Mouse (Mus musculus): ENCODE data around the gene Kcnc4. TPM values are rescaled to one million over a fixed set of nuclear protein-coding genes. Genes with fewer than 3 reads are reported as not detected.

The Kcnc4 gene
- total and polyA plus RNA-seq, 2 experiments from 2014 or later, result 16.6 to 42.6 TPM

- Histone ChIP-seq H3K4me3 (ENCODE audit: low read length) (no peak overlapping the region), H3K27ac (no peak overlapping the region), H3K36me3 (ENCODE audit: insufficient read depth, low read length) (no peaks in the 10 kb centered on the region; the same call in 1 of the 2 replicates), H3K4me1 (ENCODE audit: insufficient read depth, low read length) (peaks cover 33% of the 10 kb centered on the region), H3K27me3 (ENCODE audit: insufficient read depth, low read length) (no peaks in the 10 kb centered on the region), H3K9me3 (ENCODE audit: low read length) (no peaks in the 10 kb centered on the region), H3K9ac (replicated peaks; ENCODE audit: low read length) (no peak overlapping the region), H3K4me2 (ENCODE audit: low read depth, low read length) (no peak overlapping the region)
- TF ChIP-seq CTCF (IDR thresholded peaks at IDR 0.05; ENCODE audit: low read depth), result no peak
- ATAC-seq (no peak), DNase-seq (ENCODE audit: low spot score) (no peak)
- WGBS, result 43% methylated on average over 2 of the region's 2 CpGs
Measured at GRCm38 (mm10) chr3:107503716-107504115, 44.4 kb upstream of the Kcnc4 start.

- DNase-seq (ENCODE audit: low spot score) (peak; percentile 85), ATAC-seq (peak; percentile 63)
- Histone ChIP-seq H3K4me3 (ENCODE audit: low read length) (no peak overlapping the region), H3K9me3 (ENCODE audit: low read length) (no peaks in the 10 kb centered on the region), H3K4me2 (ENCODE audit: low read depth, low read length) (no peak overlapping the region), H3K27me3 (ENCODE audit: insufficient read depth, low read length) (no peaks in the 10 kb centered on the region), H3K9ac (replicated peaks; ENCODE audit: low read length) (no peak overlapping the region), H3K27ac (peak overlapping the region; percentile 27; the same call in 1 of the 2 replicates), H3K36me3 (ENCODE audit: insufficient read depth, low read length) (no peaks in the 10 kb centered on the region; the same call in 1 of the 2 replicates), H3K4me1 (ENCODE audit: insufficient read depth, low read length) (peaks cover 35% of the 10 kb centered on the region)
- WGBS, result 21% methylated on average over 7 of the region's 7 CpGs
- TF ChIP-seq CTCF (IDR thresholded peaks at IDR 0.05; ENCODE audit: low read depth), result no peak
Measured at GRCm38 (mm10) chr3:107501702-107502151, 42.4 kb upstream of the Kcnc4 start.

- Histone ChIP-seq H3K27ac (no peak overlapping the region), H3K9ac (replicated peaks; ENCODE audit: low read length) (no peak overlapping the region), H3K4me3 (ENCODE audit: low read length) (no peak overlapping the region), H3K27me3 (ENCODE audit: insufficient read depth, low read length) (no peaks in the 10 kb centered on the region), H3K4me2 (ENCODE audit: low read depth, low read length) (no peak overlapping the region), H3K9me3 (ENCODE audit: low read length) (no peaks in the 10 kb centered on the region), H3K36me3 (ENCODE audit: insufficient read depth, low read length) (no peaks in the 10 kb centered on the region; the same call in 1 of the 2 replicates), H3K4me1 (ENCODE audit: insufficient read depth, low read length) (peaks cover 29% of the 10 kb centered on the region)
- no peak for DNase-seq (ENCODE audit: low spot score)
- ATAC-seq, result no peak
- 88% methylated on average over 11 of the region's 11 CpGs for WGBS
- no peak for TF ChIP-seq CTCF (IDR thresholded peaks at IDR 0.05; ENCODE audit: low read depth)
Measured at GRCm38 (mm10) chr3:107500301-107500700, 40.9 kb upstream of the Kcnc4 start.

- Histone ChIP-seq H3K4me3 (ENCODE audit: low read length) (no peak overlapping the region), H3K4me2 (ENCODE audit: low read depth, low read length) (no peak overlapping the region), H3K27ac (no peak overlapping the region), H3K9ac (replicated peaks; ENCODE audit: low read length) (no peak overlapping the region), H3K36me3 (ENCODE audit: insufficient read depth, low read length) (peaks cover 8% of the 10 kb centered on the region; the same call in 1 of the 2 replicates), H3K27me3 (ENCODE audit: insufficient read depth, low read length) (no peaks in the 10 kb centered on the region), H3K4me1 (ENCODE audit: insufficient read depth, low read length) (peaks cover 22% of the 10 kb centered on the region), H3K9me3 (ENCODE audit: low read length) (no peaks in the 10 kb centered on the region)
- 32% methylated on average over 13 of the region's 13 CpGs for WGBS
- ATAC-seq, result peak; percentile 61
- peak; percentile 78 for DNase-seq (ENCODE audit: low spot score)
- no peak for TF ChIP-seq CTCF (IDR thresholded peaks at IDR 0.05; ENCODE audit: low read depth)
Measured at GRCm38 (mm10) chr3:107496086-107496850, 36.9 kb upstream of the Kcnc4 start.

- WGBS, result 64% methylated on average over 6 of the region's 6 CpGs
Measured at GRCm38 (mm10) chr3:107495524-107495923, 36.2 kb upstream of the Kcnc4 start.

GRCm38 (mm10) chr3:107491459-107491858 is 32.1 kb upstream of the Kcnc4 start:
- Histone ChIP-seq H3K36me3 (ENCODE audit: insufficient read depth, low read length) (peaks cover 11% of the 10 kb centered on the region; the same call in 1 of the 2 replicates), H3K27me3 (ENCODE audit: insufficient read depth, low read length) (no peaks in the 10 kb centered on the region), H3K4me2 (ENCODE audit: low read depth, low read length) (no peak overlapping the region), H3K9ac (replicated peaks; ENCODE audit: low read length) (no peak overlapping the region), H3K4me3 (ENCODE audit: low read length) (no peak overlapping the region), H3K9me3 (ENCODE audit: low read length) (no peaks in the 10 kb centered on the region), H3K27ac (peak overlapping the region; percentile 65), H3K4me1 (ENCODE audit: insufficient read depth, low read length) (peaks cover 13% of the 10 kb centered on the region)
- 10% methylated on average over 6 of the region's 6 CpGs for WGBS
- ATAC-seq (peak; percentile 87), DNase-seq (ENCODE audit: low spot score) (peak; percentile 88)
- TF ChIP-seq CTCF (IDR thresholded peaks at IDR 0.05; ENCODE audit: low read depth), result no peak

More at GRCm38 (mm10) chr3:107495524-107495923, 36.2 kb upstream of the Kcnc4 start:
- H3K36me3 ChIP-seq (ENCODE audit: insufficient read depth, low read length), result peaks cover 11% of the 10 kb centered on the region; the same call in 1 of the 2 replicates
- no peaks in the 10 kb centered on the region for H3K9me3 ChIP-seq (ENCODE audit: low read length)
- H3K4me2 ChIP-seq (ENCODE audit: low read depth, low read length), result no peak overlapping the region
- H3K4me1 ChIP-seq (ENCODE audit: insufficient read depth, low read length), result peaks cover 17% of the 10 kb centered on the region
- H3K9ac ChIP-seq (replicated peaks; ENCODE audit: low read length), result no peak overlapping the region
- no peak overlapping the region for H3K27ac ChIP-seq
- no peak overlapping the region for H3K4me3 ChIP-seq (ENCODE audit: low read length)
- H3K27me3 ChIP-seq (ENCODE audit: insufficient read depth, low read length), result no peaks in the 10 kb centered on the region
- no peak for ATAC-seq
- TF ChIP-seq CTCF (IDR thresholded peaks at IDR 0.05; ENCODE audit: low read depth), result no peak
- no peak for DNase-seq (ENCODE audit: low spot score)

- WGBS, result 75% methylated on average over 4 of the region's 4 CpGs
- Histone ChIP-seq H3K4me1 (ENCODE audit: insufficient read depth, low read length) (peaks cover 8% of the 10 kb centered on the region; the same call in 1 of the 2 replicates), H3K4me2 (ENCODE audit: low read depth, low read length) (no peak overlapping the region)
Measured at GRCm38 (mm10) chr3:107488637-107489036, 29.3 kb upstream of the Kcnc4 start.

More at GRCm38 (mm10) chr3:107488637-107489036, 29.3 kb upstream of the Kcnc4 start:
- no peaks in the 10 kb centered on the region for H3K9me3 ChIP-seq (ENCODE audit: low read length)
- no peaks in the 10 kb centered on the region for H3K27me3 ChIP-seq (ENCODE audit: insufficient read depth, low read length)
- no peak for ATAC-seq
- H3K9ac ChIP-seq (replicated peaks; ENCODE audit: low read length), result no peak overlapping the region
- no peak overlapping the region for H3K27ac ChIP-seq
- H3K36me3 ChIP-seq (ENCODE audit: insufficient read depth, low read length), result peaks cover 6% of the 10 kb centered on the region; the same call in 1 of the 2 replicates
- DNase-seq (ENCODE audit: low spot score), result no peak
- no peak for TF ChIP-seq CTCF (IDR thresholded peaks at IDR 0.05; ENCODE audit: low read depth)
- H3K4me3 ChIP-seq (ENCODE audit: low read length), result no peak overlapping the region
